Mouse (Mus musculus): ENCODE results near the gene Map3k5. TPM values are rescaled to one million over a fixed set of nuclear protein-coding genes. Genes with fewer than 3 reads are reported as not detected.

The Map3k5 gene
- polyA plus RNA-seq, 1 experiment, result 11.3 TPM

DNA sequence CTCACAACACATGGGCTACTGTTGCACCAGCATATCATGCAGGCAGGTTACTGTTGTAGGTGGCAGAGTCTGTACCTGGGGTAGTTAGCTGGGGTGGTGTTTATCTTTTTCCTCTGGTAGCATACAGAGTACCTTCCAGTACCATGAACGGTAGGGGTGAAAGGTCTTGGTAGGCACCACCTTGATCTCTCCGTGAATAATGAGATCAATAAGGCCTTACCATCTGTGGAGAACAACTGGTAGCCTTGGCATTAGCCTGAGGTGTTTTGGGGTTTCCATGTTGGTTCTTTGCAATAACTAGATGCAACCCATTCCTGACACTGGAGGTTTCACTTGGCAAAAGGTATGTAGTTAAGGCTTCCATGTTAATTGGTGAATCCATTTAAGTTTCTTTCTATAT, 109.8 kb downstream of the Map3k5 start:
- no peaks in the 10 kb centered on the region for H3K36me3 ChIP-seq (ENCODE audit: control insufficient read depth, insufficient read depth, low read length)
- H3K27me3 ChIP-seq (replicated peaks; ENCODE audit: control insufficient read depth, insufficient read depth, low read length), result no peaks in the 10 kb centered on the region
- H3K4me1 ChIP-seq (ENCODE audit: control insufficient read depth, insufficient read depth, low read length), result peaks cover 16% of the 10 kb centered on the region
- TF ChIP-seq POLR2A (IDR thresholded peaks at IDR 0.05; ENCODE audit: low read depth, low read length), result no peak
- no peak for TF ChIP-seq CTCF (conservative IDR thresholded peaks at IDR 0.05; ENCODE audit: insufficient read depth, insufficient read length, low read depth, low read length)
- no peak overlapping the region for H3K4me3 ChIP-seq (ENCODE audit: insufficient read depth, low read depth, low read length)
- WGBS, result 84% methylated on average over 2 of the region's 2 CpGs
- DNase-seq, result no peak
- no peak overlapping the region; the same call in 1 of the 2 replicates for H3K27ac ChIP-seq (ENCODE audit: insufficient read depth, low read depth, low read length)

DNA sequence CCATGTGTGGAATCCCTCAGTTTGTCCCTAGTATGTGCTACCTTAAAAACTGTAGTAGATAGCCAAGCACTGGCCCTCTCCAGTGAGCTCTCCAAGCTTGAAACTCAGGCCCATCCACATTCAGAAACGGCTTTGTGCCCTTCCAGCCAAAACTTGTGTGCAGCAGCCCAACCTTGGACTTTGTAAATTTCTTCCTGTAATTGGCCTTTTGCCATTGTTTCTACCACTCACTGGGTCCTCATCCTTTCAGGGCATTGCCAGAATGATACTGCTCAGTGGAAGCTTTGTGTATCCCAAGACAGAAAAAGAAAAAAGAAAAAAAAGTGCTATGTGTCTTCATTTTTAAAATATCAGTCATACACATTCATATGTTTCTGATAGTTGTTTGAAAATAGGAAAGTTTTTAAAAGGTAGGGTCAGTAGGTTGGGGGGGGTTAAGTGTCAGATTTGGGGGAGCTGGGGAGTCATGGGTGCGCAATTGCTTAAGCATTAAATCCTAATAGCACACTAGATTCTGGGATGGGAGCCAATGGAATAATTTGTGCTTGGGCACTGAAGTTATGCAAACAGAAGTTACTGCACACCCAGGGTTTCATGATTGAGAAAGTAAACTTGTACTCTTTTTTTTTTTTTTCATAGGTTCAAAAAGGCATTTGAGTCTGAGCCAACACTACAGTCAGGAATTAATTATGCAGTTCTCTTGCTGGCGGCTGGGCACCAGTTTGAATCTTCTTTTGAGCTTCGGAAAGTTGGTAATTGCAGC, 111.6 kb downstream of the Map3k5 start:
- Histone ChIP-seq H3K36me3 (ENCODE audit: control insufficient read depth, insufficient read depth, low read length) (no peaks in the 10 kb centered on the region), H3K4me3 (ENCODE audit: insufficient read depth, low read depth, low read length) (no peak overlapping the region), H3K27me3 (replicated peaks; ENCODE audit: control insufficient read depth, insufficient read depth, low read length) (no peaks in the 10 kb centered on the region), H3K27ac (ENCODE audit: insufficient read depth, low read depth, low read length) (peak overlapping the region; percentile 80), H3K4me1 (ENCODE audit: control insufficient read depth, insufficient read depth, low read length) (peaks cover 12% of the 10 kb centered on the region)
- WGBS, result 10% methylated on average over 4 of the region's 4 CpGs
- peak; percentile 97 for DNase-seq
- TF ChIP-seq CTCF (conservative IDR thresholded peaks at IDR 0.05; ENCODE audit: insufficient read depth, insufficient read length, low read depth, low read length) (no peak), POLR2A (IDR thresholded peaks at IDR 0.05; ENCODE audit: low read depth, low read length) (no peak)

- DNase-seq, result peak; percentile 87
- Histone ChIP-seq H3K27ac (ENCODE audit: insufficient read depth, low read depth, low read length) (no peak overlapping the region), H3K4me1 (ENCODE audit: control insufficient read depth, insufficient read depth, low read length) (peaks cover 2% of the 10 kb centered on the region; the same call in 1 of the 2 replicates), H3K36me3 (ENCODE audit: control insufficient read depth, insufficient read depth, low read length) (peaks cover 1% of the 10 kb centered on the region; the same call in 1 of the 2 replicates), H3K27me3 (replicated peaks; ENCODE audit: control insufficient read depth, insufficient read depth, low read length) (no peaks in the 10 kb centered on the region), H3K4me3 (ENCODE audit: insufficient read depth, low read depth, low read length) (no peak overlapping the region)
- 78% methylated on average over 14 of the region's 14 CpGs for WGBS
- TF ChIP-seq POLR2A (IDR thresholded peaks at IDR 0.05; ENCODE audit: low read depth, low read length), result no peak
- no peak for TF ChIP-seq CTCF (conservative IDR thresholded peaks at IDR 0.05; ENCODE audit: insufficient read depth, insufficient read length, low read depth, low read length)
Measured at GRCm38 (mm10) chr10:20056859-20057644, 122.8 kb downstream of the Map3k5 start.

GRCm38 (mm10) chr10:20058031-20058430, 123.8 kb downstream of the Map3k5 start:
- TF ChIP-seq CTCF (conservative IDR thresholded peaks at IDR 0.05; ENCODE audit: insufficient read depth, insufficient read length, low read depth, low read length) (no peak), POLR2A (IDR thresholded peaks at IDR 0.05; ENCODE audit: low read depth, low read length) (no peak)
- H3K4me3 ChIP-seq (ENCODE audit: insufficient read depth, low read depth, low read length), result no peak overlapping the region
- H3K27me3 ChIP-seq (replicated peaks; ENCODE audit: control insufficient read depth, insufficient read depth, low read length), result no peaks in the 10 kb centered on the region
- H3K36me3 ChIP-seq (ENCODE audit: control insufficient read depth, insufficient read depth, low read length), result peaks cover 1% of the 10 kb centered on the region; the same call in 1 of the 2 replicates
- H3K27ac ChIP-seq (ENCODE audit: insufficient read depth, low read depth, low read length), result no peak overlapping the region
- 92% methylated on average over 10 of the region's 10 CpGs for WGBS
- DNase-seq, result no peak
- H3K4me1 ChIP-seq (ENCODE audit: control insufficient read depth, insufficient read depth, low read length), result peaks cover 2% of the 10 kb centered on the region; the same call in 1 of the 2 replicates

GRCm38 (mm10) chr10:20058841-20059240, 124.6 kb downstream of the Map3k5 start:
- no peaks in the 10 kb centered on the region for H3K27me3 ChIP-seq (replicated peaks; ENCODE audit: control insufficient read depth, insufficient read depth, low read length)
- WGBS, result 72% methylated on average over 10 of the region's 10 CpGs
- no peak for DNase-seq
- no peak overlapping the region for H3K4me3 ChIP-seq (ENCODE audit: insufficient read depth, low read depth, low read length)
- peaks cover 2% of the 10 kb centered on the region; the same call in 1 of the 2 replicates for H3K4me1 ChIP-seq (ENCODE audit: control insufficient read depth, insufficient read depth, low read length)
- H3K27ac ChIP-seq (ENCODE audit: insufficient read depth, low read depth, low read length), result no peak overlapping the region
- peaks cover 1% of the 10 kb centered on the region; the same call in 1 of the 2 replicates for H3K36me3 ChIP-seq (ENCODE audit: control insufficient read depth, insufficient read depth, low read length)
- TF ChIP-seq CTCF (conservative IDR thresholded peaks at IDR 0.05; ENCODE audit: insufficient read depth, insufficient read length, low read depth, low read length) (no peak), POLR2A (IDR thresholded peaks at IDR 0.05; ENCODE audit: low read depth, low read length) (no peak)

- Histone ChIP-seq H3K4me1 (ENCODE audit: control insufficient read depth, insufficient read depth, low read length) (peaks cover 5% of the 10 kb centered on the region), H3K27ac (ENCODE audit: insufficient read depth, low read depth, low read length) (no peak overlapping the region), H3K4me3 (ENCODE audit: insufficient read depth, low read depth, low read length) (no peak overlapping the region), H3K36me3 (ENCODE audit: control insufficient read depth, insufficient read depth, low read length) (peaks cover 1% of the 10 kb centered on the region; the same call in 1 of the 2 replicates), H3K27me3 (replicated peaks; ENCODE audit: control insufficient read depth, insufficient read depth, low read length) (no peaks in the 10 kb centered on the region)
- 58% methylated on average over 15 of the region's 15 CpGs for WGBS
- TF ChIP-seq CTCF (conservative IDR thresholded peaks at IDR 0.05; ENCODE audit: insufficient read depth, insufficient read length, low read depth, low read length), result no peak
- TF ChIP-seq POLR2A (IDR thresholded peaks at IDR 0.05; ENCODE audit: low read depth, low read length), result no peak
- DNase-seq, result no peak
Measured at GRCm38 (mm10) chr10:20060320-20060970, 126.2 kb downstream of the Map3k5 start.
